Mouse (Mus musculus): ENCODE measurements around the gene Tubb2a.
A peak's percentile ranks its signal among the peaks of the same experiment; 100 is the strongest.

- TF ChIP-seq CEBPB (IDR thresholded peaks at IDR 0.05; ENCODE audit: insufficient read depth, poor library complexity, severe bottlenecking) (no peak), SRF (IDR thresholded peaks at IDR 0.05; ENCODE audit: control insufficient read depth, insufficient read length, low read depth) (no peak), POLR2A (IDR thresholded peaks at IDR 0.05; ENCODE audit: insufficient read length, low read depth) (peak; percentile 44), MAX (IDR thresholded peaks at IDR 0.05; ENCODE audit: low read depth) (no peak), USF1 (IDR thresholded peaks at IDR 0.05; ENCODE audit: low read depth) (no peak), MYOG (IDR thresholded peaks at IDR 0.05; ENCODE audit: control insufficient read depth in 1 of 3, insufficient read depth in 1 of 3, insufficient read length in 2 of 3, low read depth in 2 of 3) (no peak), E2F4 (IDR thresholded peaks at IDR 0.05; ENCODE audit: insufficient read depth) (no peak), MYOD1 (IDR thresholded peaks at IDR 0.05; ENCODE audit: control insufficient read depth in 1 of 3, insufficient read length in 2 of 3, low read depth in 2 of 3) (no peak), REST (IDR thresholded peaks at IDR 0.05; ENCODE audit: insufficient read depth, insufficient read length) (no peak), POLR2AphosphoS2 (IDR thresholded peaks at IDR 0.05; ENCODE audit: insufficient read length, low read depth) (no peak), TCF12 (IDR thresholded peaks at IDR 0.05; ENCODE audit: insufficient read depth, poor library complexity, severe bottlenecking) (no peak)
These were observed 2.0 kb upstream of the Tubb2a start for GRCm38 (mm10) chr13:34079801-34080200.
